Mouse (Mus musculus) brain, adult 2 months (tissue): ENCODE measurements at regions not wholly inside any gene's neighbourhood (a gene's known extent, or its start where the extent isn't known, plus 50 kb on each side); places are given as distances from the start of the nearest gene placed in this dataset.
A peak's percentile ranks its signal among the peaks of the same experiment; 100 is the strongest.

ENCODE experiments used
- DNase-seq: peaks from one replicate; pipeline ENCODE4 v3.0.0; 2011; ENCODE audit warnings: low read depth, low spot score

DNA sequence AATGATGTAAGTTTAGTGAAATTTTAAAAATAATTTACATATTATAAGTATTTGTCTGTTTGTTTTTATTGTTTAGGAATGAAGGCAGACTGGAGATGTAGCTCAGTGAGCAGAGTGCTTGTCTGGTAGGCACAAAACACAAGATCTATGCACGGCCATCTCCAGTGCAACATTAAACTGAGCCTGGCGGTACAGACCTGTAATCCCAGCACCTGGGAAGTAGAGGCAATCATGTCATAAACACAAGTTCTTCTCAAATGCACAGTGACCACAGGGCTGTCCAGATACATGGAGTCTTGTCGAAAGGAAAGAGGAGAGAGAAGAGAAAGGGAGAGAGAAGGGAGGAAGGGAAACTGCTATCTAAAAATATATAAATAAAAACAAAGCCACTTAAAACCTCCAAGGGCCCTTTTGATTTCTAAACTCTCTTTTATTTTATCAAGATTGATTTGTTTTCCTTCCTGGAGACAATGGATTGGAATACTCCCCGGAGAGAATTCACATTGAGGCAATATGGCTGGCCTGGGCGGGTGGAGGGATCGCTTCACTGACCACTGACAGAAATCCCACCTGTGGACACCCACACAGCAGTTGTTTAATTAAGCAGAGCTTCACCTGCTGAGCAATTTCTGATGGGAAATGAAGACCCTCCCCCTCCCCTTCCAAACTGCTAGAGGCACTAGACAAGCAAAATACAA, 215.6 kb upstream of the Tll1 start:
- no peak for DNase-seq

DNA sequence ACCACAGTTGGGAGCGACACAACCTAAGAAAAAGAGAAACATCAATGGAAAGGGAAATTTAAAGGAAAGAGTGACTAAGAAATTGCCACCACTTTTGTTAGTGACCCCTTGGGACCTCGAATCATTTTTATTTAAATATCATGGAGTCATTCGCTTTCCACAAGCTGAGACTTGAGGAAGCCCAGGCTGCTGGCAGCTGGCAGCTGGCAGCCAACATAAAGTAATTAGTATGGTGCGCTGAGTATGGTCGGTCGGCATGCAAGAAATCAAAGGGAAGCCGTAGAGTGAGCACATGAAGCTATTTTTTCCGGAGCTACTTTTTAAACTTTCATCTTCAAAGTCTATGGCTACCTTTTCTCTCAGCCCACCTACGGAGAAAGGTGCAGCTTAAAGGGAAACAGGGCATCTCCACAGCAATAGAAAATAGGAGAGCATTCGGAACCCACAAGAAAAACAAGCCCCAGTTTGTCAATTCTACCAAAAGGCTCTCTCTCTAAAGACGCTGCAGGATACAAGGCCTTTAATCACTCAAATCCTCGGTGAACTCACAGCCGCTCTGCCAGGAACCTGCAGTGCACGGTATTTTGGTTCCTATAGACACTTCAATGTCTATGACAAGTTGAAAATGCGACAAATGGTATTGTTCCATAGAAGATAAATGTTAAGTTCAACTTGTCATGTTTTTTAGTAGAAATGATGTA, 206.6 kb upstream of the Tll1 start:
- DNase-seq, result peak; percentile 12

DNA sequence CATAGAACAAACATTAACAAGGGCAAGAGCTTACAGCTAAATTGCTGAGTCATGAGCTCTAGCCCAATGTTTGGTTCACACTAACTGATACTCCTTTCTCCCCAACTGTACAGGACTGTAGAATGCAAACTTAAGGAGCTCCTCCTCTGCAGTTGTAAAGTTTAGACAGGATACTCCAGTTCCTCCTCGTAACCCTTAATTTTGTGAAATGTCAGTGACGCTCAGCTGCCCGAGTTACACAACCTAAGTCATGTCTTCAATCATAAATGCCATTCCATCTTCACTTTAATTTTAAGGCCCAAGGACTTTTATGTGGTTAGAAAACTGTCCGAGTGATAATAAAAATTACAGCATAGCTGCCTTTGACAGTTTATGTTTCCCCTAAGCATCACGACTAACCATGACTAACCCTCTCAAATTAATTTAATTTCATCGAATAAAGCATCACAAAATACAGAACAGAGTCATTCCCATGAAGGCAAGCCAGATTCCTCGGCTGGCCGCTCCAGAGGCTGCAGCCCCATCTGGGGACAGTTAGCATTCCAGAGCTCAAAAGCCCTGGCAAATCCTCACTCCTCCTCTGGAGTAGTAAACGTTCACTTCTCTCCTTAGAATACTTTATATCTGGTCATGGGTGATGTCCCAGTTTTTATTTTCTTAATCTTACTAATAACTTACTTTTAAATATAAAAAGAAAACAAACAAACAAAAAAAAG, 200.9 kb upstream of the Tll1 start:
- DNase-seq, result no peak

DNA sequence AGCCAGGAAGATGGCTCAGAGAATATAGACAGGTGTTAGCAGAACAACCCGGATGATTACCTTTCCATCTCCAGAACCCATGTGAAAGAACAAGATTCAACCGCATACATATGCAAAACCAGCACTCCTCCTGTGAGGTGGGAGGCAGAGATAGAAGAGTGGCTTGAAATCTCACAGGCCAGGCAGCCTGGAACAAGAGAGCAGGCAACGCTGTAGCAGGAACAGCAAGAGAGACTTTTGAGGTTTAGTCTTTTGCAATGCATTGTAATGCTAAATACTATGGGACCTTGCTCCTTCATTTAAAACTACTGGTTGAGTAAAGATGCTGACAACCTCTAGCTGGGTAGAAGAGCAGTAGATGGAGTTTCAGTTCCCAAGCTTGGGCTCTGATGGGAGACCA, 193.5 kb upstream of the Tll1 start:
- no peak for DNase-seq

DNA sequence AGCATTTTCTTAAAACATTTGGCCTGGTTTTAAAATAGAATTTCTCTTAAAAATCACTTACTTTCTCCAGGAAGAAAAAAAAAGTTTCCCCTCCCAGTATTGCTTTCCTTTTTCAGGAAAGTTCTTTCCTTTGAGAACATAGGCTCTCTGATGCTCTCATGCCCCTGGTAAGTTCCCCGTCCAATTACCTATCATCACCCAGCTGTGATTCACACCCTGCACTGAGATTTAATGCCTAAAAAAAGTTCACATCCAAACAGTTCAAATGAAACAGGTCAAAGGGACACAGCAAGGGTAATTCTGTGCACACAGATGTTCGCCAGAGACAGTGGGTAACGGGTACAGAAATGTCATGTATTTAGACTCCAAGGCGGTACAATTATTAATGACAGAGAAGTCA, 191.8 kb upstream of the Tll1 start:
- DNase-seq, result no peak

DNA sequence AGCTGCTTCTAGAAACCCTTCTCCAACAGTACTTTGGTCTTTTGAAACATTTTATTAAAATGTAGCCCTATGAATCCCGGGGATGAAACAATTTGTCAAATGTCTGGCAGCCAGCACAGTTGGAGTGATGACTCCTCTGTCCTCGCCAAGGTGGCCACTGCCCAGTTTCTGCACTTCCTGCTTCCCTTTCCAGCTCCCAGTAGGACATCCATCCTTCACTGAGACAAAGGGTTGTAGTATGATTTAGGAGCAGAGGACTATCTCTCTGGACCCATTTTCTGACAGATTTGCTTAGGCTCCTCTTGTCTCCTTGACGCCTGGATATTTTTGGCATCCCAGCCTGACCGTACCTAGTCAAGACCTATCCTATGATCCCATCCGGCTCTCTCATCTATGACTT, 189.7 kb upstream of the Tll1 start:
- peak; percentile 82 for DNase-seq

DNA sequence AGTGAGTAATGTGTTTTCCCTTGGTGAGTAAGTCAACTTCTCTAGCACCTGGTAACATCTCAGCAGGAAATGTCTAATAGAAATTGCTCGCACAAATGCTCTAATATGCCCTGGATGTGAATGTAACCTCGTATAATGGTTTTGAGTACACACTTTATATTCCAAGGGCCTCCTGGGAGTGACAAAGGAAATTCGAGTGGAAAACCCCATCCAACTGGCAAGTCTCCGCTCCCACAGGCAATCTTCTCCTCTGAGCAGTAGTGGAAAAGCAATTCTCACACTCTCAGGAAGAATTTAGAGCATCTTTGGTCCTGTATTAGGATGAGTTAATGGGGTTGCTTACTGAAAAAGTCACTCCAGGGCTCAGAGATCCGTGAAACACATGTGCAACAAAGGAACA, 183.4 kb upstream of the Tll1 start:
- no peak for DNase-seq

DNA sequence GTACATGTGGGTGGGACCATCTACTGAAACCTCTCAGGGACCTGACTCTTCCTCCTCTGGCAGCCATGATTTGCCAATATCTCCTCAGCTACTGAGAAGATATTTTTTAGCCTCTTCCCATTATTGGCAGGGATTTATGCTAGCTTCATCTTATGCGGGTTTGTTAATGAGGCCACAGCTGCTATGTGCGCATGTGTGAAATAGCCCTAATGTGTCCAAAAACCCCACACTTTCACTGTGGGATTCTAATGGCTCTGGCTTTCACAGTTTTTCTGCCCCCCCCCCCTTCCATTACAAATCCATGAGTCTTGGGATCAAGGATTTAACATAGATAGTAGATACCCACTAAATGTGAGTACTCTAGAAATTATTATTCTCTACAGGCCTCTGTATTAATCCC, 182.2 kb upstream of the Tll1 start:
- DNase-seq, result no peak

DNA sequence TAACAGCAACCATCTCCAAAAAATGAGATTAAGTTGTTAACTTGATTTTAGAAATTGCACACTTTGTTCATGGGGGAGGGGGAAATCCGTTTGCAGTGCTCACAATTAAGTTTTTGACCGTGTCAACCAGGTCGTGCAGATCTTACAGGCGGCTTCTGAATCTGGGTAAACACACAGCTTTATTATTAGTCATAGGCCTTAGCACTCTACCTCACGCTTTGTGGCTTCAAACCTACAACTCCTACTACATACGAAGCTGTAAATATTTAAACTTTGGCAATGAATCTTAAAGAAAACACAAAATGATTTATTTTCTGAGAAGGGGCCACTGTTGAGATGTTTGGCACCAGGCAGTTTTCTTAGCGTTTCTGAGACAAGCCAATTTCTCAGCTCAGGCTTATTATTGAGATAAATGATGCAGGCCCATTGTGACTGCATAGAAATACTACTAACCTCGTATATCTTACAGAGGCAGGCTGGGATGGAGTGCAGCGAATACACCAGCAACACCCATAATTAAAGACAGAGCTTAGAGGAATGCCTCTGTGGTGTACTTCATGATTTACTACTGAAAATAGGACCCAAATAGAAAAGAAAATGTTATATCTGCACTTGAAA, 173.8 kb upstream of the Tll1 start:
- no peak for DNase-seq

DNA sequence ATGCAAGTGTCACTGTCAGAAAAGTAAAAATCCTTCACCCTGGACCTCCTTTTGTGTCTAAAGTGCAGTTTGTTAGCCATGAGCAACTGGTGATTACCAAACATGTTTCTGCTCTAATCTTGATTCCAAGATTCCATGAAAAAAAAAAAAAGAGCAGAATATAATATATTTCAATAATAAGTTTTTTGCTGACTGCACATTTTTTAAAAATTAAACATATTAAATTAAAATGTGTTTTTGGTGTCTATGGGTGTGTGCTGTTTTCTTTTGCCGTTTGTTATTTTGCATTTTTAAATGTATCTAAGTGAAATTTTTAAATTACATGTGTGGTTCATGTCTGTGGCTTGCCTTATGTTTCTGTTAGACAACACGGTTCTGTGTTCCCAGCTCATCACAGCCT, 171.8 kb upstream of the Tll1 start:
- no peak for DNase-seq

DNA sequence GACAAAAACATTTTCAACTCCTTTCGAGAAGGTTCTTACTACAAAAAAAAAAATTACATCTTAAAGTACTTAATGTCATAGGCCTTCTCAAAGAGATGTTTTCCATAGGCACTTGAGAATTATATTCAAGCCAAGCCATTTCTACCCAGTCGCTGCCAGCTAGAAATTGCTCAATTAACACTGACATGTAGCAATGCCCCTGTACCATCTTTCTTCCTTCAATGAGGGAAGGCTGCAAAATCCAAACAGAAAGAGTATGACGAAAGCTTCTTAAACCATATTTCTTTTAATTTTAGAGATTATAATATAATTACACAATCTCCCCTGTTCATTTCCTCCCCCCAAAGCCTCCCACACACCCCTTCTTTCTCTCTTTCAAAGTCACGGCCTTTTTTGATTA, 169.4 kb upstream of the Tll1 start:
- no peak for DNase-seq

DNA sequence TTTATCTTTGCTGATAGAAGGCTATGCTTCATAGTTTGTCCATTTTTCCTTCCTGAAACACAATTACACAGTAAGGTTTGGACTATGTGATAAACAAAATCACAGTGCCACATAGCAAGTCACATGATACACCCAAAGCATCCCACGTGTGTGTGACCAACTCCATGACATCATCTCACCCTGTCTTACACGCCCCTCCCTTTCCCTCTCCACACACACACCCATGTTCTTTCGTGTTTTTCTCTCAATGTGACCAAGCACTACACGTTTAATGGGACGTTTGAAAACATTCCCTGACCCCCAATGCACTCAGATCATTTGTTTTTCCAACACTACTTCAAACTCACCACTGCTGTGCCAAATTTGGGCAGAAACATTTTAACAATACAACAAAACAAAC, 168.9 kb upstream of the Tll1 start:
- DNase-seq, result no peak

DNA sequence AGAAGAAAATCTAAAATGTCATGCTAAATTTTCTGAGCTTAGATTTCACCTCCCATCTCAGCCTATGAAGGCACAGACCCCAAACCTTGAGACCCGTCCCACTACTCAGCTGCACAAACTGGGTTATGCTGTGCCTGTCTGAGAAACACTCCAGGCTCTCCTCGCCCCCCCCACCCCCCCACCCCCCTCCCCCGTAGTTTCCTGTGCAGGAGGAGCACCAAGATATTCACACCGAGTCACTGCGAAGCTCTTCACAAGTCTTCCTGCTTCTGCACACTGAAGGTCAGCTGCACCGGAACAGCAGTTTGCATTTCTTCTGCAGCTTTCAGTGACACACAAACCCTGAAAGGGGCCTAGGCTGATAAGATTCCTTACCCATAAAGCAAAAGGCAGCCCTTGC, 163.9 kb upstream of the Tll1 start:
- no peak for DNase-seq

DNA sequence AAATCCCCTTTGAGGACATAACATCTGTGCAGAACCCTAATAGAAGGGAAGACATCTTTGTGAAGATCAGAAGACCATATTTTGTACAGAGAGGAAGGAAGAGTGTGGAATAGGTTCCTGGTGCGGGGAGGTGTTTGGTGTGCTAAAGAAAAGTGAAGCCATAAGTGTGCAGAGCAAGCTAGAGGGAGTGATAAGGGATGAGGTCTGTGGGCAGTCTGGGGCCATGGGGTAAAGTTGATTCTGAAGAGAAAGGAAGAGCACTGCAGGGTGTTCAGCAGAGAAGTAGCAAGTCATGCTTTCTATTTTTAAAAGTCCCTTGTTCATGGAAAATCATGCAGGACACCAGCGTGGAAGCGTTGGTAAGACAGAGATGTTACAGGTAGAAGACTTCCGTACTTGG, 161.8 kb upstream of the Tll1 start:
- DNase-seq, result no peak

DNA sequence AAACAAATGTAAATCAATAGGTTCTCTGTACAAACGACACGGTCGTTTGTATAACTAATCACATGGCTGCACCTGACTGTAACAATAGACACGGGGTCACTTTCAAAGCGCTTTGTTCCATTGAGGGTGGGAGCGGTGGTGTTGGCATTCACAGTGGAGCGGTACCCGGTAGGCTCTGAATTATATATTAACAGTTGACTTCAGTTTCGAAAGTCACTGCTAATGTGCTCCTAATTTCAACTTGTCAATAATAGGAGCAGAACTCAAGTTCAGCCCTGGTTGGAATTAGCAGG, 160.8 kb upstream of the Tll1 start:
- no peak for DNase-seq

DNA sequence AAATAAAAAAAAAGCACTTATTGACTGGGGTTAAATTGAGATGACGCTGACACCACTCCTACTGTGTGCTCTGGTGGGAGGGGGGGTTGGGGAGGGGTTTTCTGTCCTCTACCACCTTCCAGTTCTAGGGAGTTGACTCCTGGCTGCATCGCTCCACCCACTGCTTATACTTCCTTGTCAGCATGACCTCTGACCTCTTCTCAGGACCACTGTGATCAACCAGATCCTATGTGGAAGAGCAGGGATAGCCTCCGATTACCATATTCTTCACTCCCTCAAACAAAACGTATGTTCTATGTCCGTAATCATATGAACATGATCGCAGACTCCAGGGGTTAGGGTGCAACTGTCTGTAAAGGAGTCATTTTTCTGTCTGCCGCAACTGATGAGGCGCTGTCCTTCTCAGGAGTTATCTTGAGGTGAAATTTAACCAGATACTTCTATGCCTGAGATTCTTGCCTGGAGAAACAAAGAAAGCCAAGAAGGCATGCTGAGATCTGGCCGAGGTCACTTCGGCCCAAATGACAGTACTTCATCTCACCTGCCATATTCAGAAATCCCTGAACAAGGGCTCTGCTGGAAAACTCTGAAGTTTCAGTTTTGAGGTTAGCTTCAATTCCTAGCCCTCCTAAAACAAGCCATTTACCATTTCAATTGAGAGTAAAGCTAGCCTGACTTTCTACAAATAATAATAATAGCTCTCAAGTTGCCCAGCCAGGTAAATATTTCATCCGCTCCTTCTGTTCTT, 160.3 kb upstream of the Tll1 start:
- DNase-seq, result no peak

DNA sequence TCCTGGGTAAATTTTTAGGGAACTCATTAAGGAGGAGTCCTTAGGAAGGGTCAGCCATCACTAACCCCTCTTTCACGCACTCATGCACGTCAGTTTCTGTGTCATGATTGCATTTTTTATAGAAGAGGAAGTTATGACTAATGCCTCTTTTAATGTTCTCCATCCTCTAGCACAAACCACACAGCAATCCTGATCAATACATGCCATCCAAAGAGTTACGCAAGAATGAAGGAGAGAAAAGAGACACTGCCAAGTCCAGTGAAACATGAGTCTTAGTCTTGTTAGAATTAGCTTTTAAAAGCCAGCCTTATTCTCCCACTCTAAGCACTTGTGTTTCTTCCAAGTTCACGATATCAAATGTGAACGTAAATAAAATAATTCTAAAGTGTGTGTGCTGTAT, 151.0 kb upstream of the Tll1 start:
- DNase-seq, result no peak

DNA sequence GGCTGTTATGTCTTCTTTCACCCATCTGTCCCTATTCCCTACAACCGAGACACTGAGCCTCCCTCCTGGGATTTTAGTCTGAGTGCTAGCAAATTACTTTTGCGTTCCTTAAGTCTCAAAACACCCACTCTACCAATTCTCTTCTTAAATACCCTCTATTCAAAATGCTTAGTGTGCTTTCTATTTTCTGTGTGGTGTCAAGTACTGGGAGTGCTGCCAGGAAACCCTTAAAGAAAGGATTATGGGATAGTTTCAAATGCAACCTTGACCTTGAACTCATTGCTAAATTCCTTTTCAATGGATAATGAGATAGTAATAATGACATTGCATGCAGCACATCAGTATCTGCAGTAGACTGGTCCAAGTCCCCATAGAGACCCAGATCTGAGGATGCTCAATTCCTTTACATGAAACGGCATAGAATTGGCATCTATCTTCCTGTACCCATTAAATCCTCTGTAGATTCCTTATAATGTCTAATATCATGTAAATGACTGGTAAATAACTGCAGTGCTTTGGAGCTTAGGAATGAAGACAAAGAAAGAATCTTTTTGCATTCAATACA, 142.1 kb upstream of the Tll1 start:
- peak; percentile 37 for DNase-seq

DNA sequence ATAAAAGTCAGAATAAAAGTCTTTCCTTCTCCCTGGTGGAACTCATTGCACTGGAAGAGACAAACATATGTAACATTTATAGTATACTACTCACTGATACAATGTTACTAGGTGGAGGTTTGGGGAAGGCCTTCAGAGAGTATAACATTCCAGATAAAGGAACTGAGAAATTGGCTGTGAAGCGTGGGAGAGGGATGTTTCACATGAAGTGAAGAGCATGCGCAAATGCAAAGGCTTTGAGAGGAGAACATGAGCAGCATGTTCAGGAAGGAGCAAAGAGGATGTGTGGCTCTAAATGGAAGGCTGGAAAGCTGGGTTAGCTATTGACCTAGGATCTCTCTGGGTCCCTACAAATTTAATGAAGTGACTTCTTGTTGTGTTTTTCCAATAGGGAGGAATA, 141.4 kb upstream of the Tll1 start:
- peak; percentile 44 for DNase-seq

DNA sequence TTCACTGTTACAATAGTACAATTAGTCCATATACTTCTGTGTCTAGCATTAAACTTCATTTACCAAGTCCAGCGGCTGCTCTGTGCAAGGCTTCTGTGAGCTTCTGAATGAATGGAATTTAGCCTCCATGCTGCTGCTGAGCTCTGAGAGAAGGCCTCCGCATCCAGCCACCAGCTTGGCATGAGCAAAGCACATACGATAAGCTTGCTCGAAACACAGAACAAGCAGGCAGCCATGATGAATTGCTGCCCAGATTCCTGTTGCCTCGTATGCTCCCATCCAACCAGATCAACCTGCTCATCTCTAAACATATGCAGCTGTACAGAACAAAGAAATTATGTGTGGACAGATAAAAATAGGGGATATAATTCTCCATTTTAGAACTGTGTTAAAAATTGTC, 140.4 kb upstream of the Tll1 start:
- DNase-seq, result peak; percentile 23

DNA sequence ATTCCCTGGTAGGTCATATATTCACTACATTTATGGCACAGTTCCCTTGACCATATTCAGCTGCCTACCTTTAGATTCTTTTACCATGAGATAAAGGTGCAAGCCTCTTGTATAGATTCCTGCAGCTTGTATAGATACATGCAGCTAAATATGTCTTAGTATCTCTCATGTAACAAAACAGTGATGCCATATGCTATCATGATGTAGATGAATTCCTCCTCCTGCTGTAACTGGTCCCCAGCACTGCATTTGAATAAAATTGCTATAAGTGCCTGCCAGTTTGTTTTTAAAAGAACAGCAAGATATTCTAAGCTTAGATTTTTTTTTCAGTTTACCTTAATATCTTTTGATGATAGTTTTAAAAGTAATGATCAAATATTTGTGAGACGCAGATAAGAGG, 138.9 kb upstream of the Tll1 start:
- DNase-seq, result peak; percentile 33

DNA sequence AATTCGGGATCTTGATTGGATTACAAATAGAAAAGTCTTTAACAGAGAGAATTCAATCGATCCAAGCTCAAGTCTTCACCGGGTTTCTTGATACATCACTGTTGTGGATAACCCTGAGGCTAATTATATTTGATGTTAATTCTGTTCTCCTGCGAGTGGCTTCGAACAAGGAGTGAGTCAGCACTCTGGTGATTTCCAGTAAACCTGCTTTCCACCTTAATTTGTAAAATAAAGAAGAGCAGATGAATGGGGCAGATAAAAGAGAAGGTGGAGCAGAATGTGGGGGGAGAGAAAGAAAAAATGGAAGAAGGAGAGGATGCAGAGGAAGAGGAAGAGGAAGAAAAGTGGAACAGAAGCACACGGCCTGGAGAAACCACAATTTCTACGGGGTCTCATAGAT, 137.5 kb upstream of the Tll1 start:
- DNase-seq, result no peak
